In genomic region chr16:18498996-18499395, GRCm38 (mm10) we compare ENCODE assay signal across 8 mouse cellular contexts. TPM values are rescaled to one million over a fixed set of nuclear protein-coding genes. Genes with fewer than 3 reads are reported as not detected.
A peak's percentile ranks its signal among the peaks of the same experiment; 100 is the strongest.
DNase-seq lines count a peak whose midpoint lies in the region; ATAC-seq and TF ChIP-seq lines count a peak whose summit lies in the region.

No protein-coding gene starts in this region.

- in situ Hi-C loops in CH12.LX (cut with MboI; ENCODE audit: low pct_ligation_motif_present, low pct_unique_long_range_greater_than_20kb, low sequenced_read_pairs), result no loop called here

- H3K27me3 ChIP-seq in CH12.LX (replicated peaks), result no peaks in the 10 kb centered on the region
- H3K27me3 ChIP-seq in embryonic facial prominence, embryonic 11.5 days (ENCODE audit: control insufficient read depth, insufficient read depth, low read length), result no peaks in the 10 kb centered on the region

- no peak for TF ChIP-seq EP300 in CH12.LX (IDR thresholded peaks at IDR 0.05; ENCODE audit: low read length)

- TF ChIP-seq RAD21 in CH12.LX (IDR thresholded peaks at IDR 0.05; ENCODE audit: low read depth, low read length), result no peak

- peak overlapping the region; percentile 82 to 91 (median 87) for H3K4me3 ChIP-seq in CH12.LX (replicated peaks in 1 of 3; ENCODE audit: low read depth in 2 of 3, low read length in 2 of 3, poor library complexity in 1 of 3)
- H3K4me3 ChIP-seq in embryonic facial prominence, embryonic 11.5 days (ENCODE audit: low read depth, low read length), result peak overlapping the region; percentile 59

- peaks cover 9 to 37% of the 10 kb centered on the region in 2 experiments for H3K4me1 ChIP-seq in CH12.LX (ENCODE audit: control insufficient read depth in 1 of 2, insufficient read depth in 2 of 2)
- H3K4me1 ChIP-seq in embryonic facial prominence, embryonic 11.5 days (ENCODE audit: control insufficient read depth, insufficient read depth, low read length), result peaks cover 5% of the 10 kb centered on the region

- no peak for ATAC-seq in embryonic facial prominence, embryonic 11.5 days (replicated peaks; ENCODE audit: insufficient number of reproducible peaks, low FRiP score, low TSS enrichment, low read depth)
- ATAC-seq in inflammation-experienced regulatory T-cells, adult 6 months, result peak; percentile 43
- peak; percentile 27 for ATAC-seq in megakaryocyte, adult 5-6 weeks (ENCODE audit: poor library complexity, severe bottlenecking)

- dilution Hi-C loops in CH12.LX (cut with MboI; ENCODE audit: extremely low pct_ligation_motif_present, extremely low pct_unique_long_range_greater_than_20kb, low sequenced_read_pairs), result no loop called here

- no peak overlapping the region for H3K27ac ChIP-seq in CH12.LX (ENCODE audit: insufficient read depth, low read depth)
- no peak overlapping the region; the same call in 1 of the 2 replicates for H3K27ac ChIP-seq in embryonic facial prominence, embryonic 11.5 days (replicated peaks; ENCODE audit: low read depth, low read length)

- no peak for TF ChIP-seq POLR2A in CH12.LX (IDR thresholded peaks at IDR 0.05; ENCODE audit: low read depth, low read length)

- peaks cover 12% of the 10 kb centered on the region for H3K79me2 ChIP-seq in CH12.LX (replicated peaks; ENCODE audit: control insufficient read depth, extremely low read depth, insufficient read depth, poor library complexity, severe bottlenecking)

- peaks cover 15 to 36% of the 10 kb centered on the region in 2 experiments for H3K36me3 ChIP-seq in CH12.LX (replicated peaks in 1 of 2; ENCODE audit: control insufficient read depth in 1 of 2, insufficient read depth in 1 of 2, low read length in 1 of 2)
- H3K36me3 ChIP-seq in embryonic facial prominence, embryonic 11.5 days (replicated peaks; ENCODE audit: control insufficient read depth, insufficient read depth, low read depth, low read length), result peaks cover 4% of the 10 kb centered on the region; the same call in 1 of the 2 replicates

- no peak for TF ChIP-seq CTCF in CH12.LX (conservative IDR thresholded peaks at IDR 0.05 in 1 of 2, IDR thresholded peaks at IDR 0.05 in 1 of 2; ENCODE audit: low read depth in 2 of 2, low read length in 2 of 2)

- no peaks in the 10 kb centered on the region for H3K9me3 ChIP-seq in CH12.LX (replicated peaks; ENCODE audit: low read length)
- no peaks in the 10 kb centered on the region; the same call in 1 of the 2 replicates for H3K9me3 ChIP-seq in embryonic facial prominence, embryonic 11.5 days (replicated peaks; ENCODE audit: control insufficient read depth, low read length)

- peak overlapping the region; percentile 88 for H3K9ac ChIP-seq in CH12.LX (ENCODE audit: insufficient read depth, low read depth)
- H3K9ac ChIP-seq in embryonic facial prominence, embryonic 11.5 days (replicated peaks; ENCODE audit: low read length), result peak overlapping the region; percentile 88

- DNase-seq in heart, adult 8-10 months (ENCODE audit: low spot score), result peak; percentile 11
- DNase-seq in heart, adult 9 months (ENCODE audit: low spot score in 2 of 2), result no peak
- no peak for DNase-seq in CH12.LX (ENCODE audit: extremely low read depth)
- no peak for DNase-seq in embryonic facial prominence, embryonic 11.5 days (ENCODE audit: low spot score)
- DNase-seq in embryo, embryonic 11 days, result no peak
- no peak for DNase-seq in cerebellum, postnatal 14 days

- peak overlapping the region; percentile 64 for H3K4me2 ChIP-seq in CH12.LX (ENCODE audit: insufficient read depth, low read depth, poor library complexity, severe bottlenecking)
- H3K4me2 ChIP-seq in embryonic facial prominence, embryonic 11.5 days (ENCODE audit: low read depth, low read length), result peak overlapping the region; percentile 82

- WGBS in embryonic facial prominence, embryonic 11.5 days, result under 1% methylated on average over 24 of the region's 24 CpGs

TF ChIP-seq in CH12.LX, 34 proteins besides CTCF, POLR2A, EP300 and RAD21:
- TF ChIP-seq USF1 (IDR thresholded peaks at IDR 0.05; ENCODE audit: low read depth, low read length) (no peak), UBTF (IDR thresholded peaks at IDR 0.05; ENCODE audit: low read depth, low read length) (no peak), ZNF384 (IDR thresholded peaks at IDR 0.05; ENCODE audit: low read depth, low read length) (no peak), ZC3H11A (IDR thresholded peaks at IDR 0.05; ENCODE audit: low read depth, low read length) (no peak), GABPA (IDR thresholded peaks at IDR 0.05; ENCODE audit: insufficient replicate concordance, low read depth, low read length) (no peak)

RNA-seq across cellular contexts. Expression of gene Rtl10, which starts 0.3 kb away (rescaled TPM):
- 1 to 10 TPM; 3.5 to 4.8 (median 4.0) TPM for total RNA-seq in heart, adult 8-10 months (2022)
- total RNA-seq in CH12.LX (2012; rRNA removed), result 9.8 and 11.0 TPM in 2 replicates
- 2.1 and 4.8 TPM in 2 replicates for total RNA-seq in CH12.LX (2014; rRNA removed)
- polyA plus RNA-seq in CH12.LX (2012; ENCODE audit: insufficient read length, low read depth), result 12.3 and 21.1 TPM in 2 replicates
- 3.5 and 3.7 TPM in 2 replicates for polyA plus RNA-seq in embryonic facial prominence, embryonic 11.5 days (2014; fragmentation: Nextera tagmentation; extraction: Ambion mirVana)
- 1 to 10 TPM in 1 of 3 experiments, under 1 TPM in 2; 0.47 to 1.8 (median 0.86) TPM for polyA plus RNA-seq in inflammation-experienced regulatory T-cells, adult 6 months (2017; shearing (Covaris generic))
- 2.4 and 2.5 TPM in 2 replicates for total RNA-seq in megakaryocyte, adult 5-6 weeks (2015)
- 0.29 and 3.5 TPM in 2 replicates for total RNA-seq in megakaryocyte, adult 5-6 weeks (2017)

RNA-seq across cellular contexts. Expression of gene Gnb1l, which starts 0.5 kb away (rescaled TPM):
- 1 to 10 TPM; 4.8 to 7.4 (median 5.5) TPM for total RNA-seq in heart, adult 8-10 months (2022)
- total RNA-seq in CH12.LX (2012; rRNA removed) (21.5 and 22.3 TPM in 2 replicates), CH12.LX (2014; rRNA removed) (15.9 and 16.8 TPM in 2 replicates)
- 25.5 and 26.9 TPM in 2 replicates for polyA plus RNA-seq in CH12.LX (2012; ENCODE audit: insufficient read length, low read depth)
- polyA plus RNA-seq in embryonic facial prominence, embryonic 11.5 days (2014; fragmentation: Nextera tagmentation; extraction: Ambion mirVana), result 13.2 and 15.6 TPM in 2 replicates
- 10 to 100 TPM; 11.2 to 23.9 (median 17.4) TPM for polyA plus RNA-seq in inflammation-experienced regulatory T-cells, adult 6 months (2017; shearing (Covaris generic))
- total RNA-seq in megakaryocyte, adult 5-6 weeks (2015), result 1.7 and 4.6 TPM in 2 replicates
- 0.20 and 3.5 TPM in 2 replicates for total RNA-seq in megakaryocyte, adult 5-6 weeks (2017)
